Mouse (Mus musculus) embryonic facial prominence, embryonic 15.5 days (tissue): ENCODE results near the gene Nrg3. TPM values are rescaled to one million over a fixed set of nuclear protein-coding genes. Genes with fewer than 3 reads are reported as not detected.

ENCODE experiments used
- ATAC-seq: fragments of 200-750 bp; cut with Nextera tagmentation; 2 replicates; pipeline ENCODE4 v1.8.0; 2017; ENCODE audit warnings: low read depth, moderate TSS enrichment; ENCODE audit not compliant: insufficient number of reproducible peaks, low FRiP score, low TSS enrichment
- H3K27ac ChIP-seq: fragments of 300-500 bp; sonication (generic); replicated peaks from 2 replicates; pipeline ENCODE4 v1.5.1; 2015; ENCODE audit warnings: mild to moderate bottlenecking, inconsistent platforms
- H3K27me3 ChIP-seq: fragments of 300-500 bp; sonication (generic); 2 replicates; pipeline ENCODE4 v1.6.1; 2015; ENCODE audit warnings: inconsistent platforms
- H3K36me3 ChIP-seq: fragments of 300-500 bp; sonication (generic); 2 replicates; pipeline ENCODE4 v1.6.1; 2015; ENCODE audit warnings: mild to moderate bottlenecking, inconsistent platforms
- H3K4me1 ChIP-seq: fragments of 300-500 bp; sonication (generic); 2 replicates; pipeline ENCODE4 v1.6.1; 2015; ENCODE audit warnings: inconsistent platforms
- H3K4me2 ChIP-seq: fragments of 300-500 bp; sonication (generic); replicated peaks from 2 replicates; pipeline ENCODE4 v1.6.1; 2015; ENCODE audit warnings: mild to moderate bottlenecking, inconsistent platforms
- H3K4me3 ChIP-seq: fragments of 300-500 bp; sonication (generic); replicated peaks from 2 replicates; pipeline ENCODE4 v1.5.1; 2015; ENCODE audit warnings: mild to moderate bottlenecking, inconsistent platforms
- H3K9ac ChIP-seq: fragments of 300-500 bp; sonication (generic); 2 replicates; pipeline ENCODE4 v1.6.1; 2015; ENCODE audit warnings: inconsistent platforms
- H3K9me3 ChIP-seq: fragments of 300-500 bp; sonication (generic); replicated peaks from 2 replicates; pipeline ENCODE4 v1.6.1; 2016; ENCODE audit warnings: inconsistent platforms
- WGBS: fragments of 180-500 bp; shearing (Covaris S2); methylation state at CpG from one replicate; pipeline ENCODE4 v1.1.7; 2015; 5-methylcytosine and 5-hydroxymethylcytosine counted together
- polyA plus RNA-seq: library from polyadenylated mRNA; unstranded; fragments of >200 nt; fragmentation: Nextera tagmentation; extraction: Ambion mirVana; gene quantifications from 2 replicates; pipeline ENCODE4 v1.2.1, GENCODE M21; 2015

Gene Nrg3
- polyA plus RNA-seq, 1 experiment from 2014 or later: 0.16 TPM

- Histone ChIP-seq H3K36me3 (no peaks in the 10 kb centered on the region), H3K27me3 (no peaks in the 10 kb centered on the region), H3K4me3 (no peak overlapping the region), H3K9ac (no peak overlapping the region), H3K4me2 (no peak overlapping the region), H3K4me1 (no peaks in the 10 kb centered on the region), H3K9me3 (no peaks in the 10 kb centered on the region), H3K27ac (no peak overlapping the region)
- 87% methylated on average over 3 of the region's 3 CpGs for WGBS
- ATAC-seq: no peak
Measured at GRCm38 (mm10) chr14:38576796-38577195, 896.1 kb downstream of the Nrg3 start.

GRCm38 (mm10) chr14:38568184-38568583 is 904.7 kb downstream of the Nrg3 start:
- no peak overlapping the region for H3K4me2 ChIP-seq
- H3K9me3 ChIP-seq: no peaks in the 10 kb centered on the region
- no peaks in the 10 kb centered on the region for H3K36me3 ChIP-seq
- no peak for ATAC-seq
- no peak overlapping the region for H3K4me3 ChIP-seq
- no peaks in the 10 kb centered on the region for H3K27me3 ChIP-seq
- 69% methylated on average over 1 of the region's 1 CpGs for WGBS
- no peak overlapping the region for H3K27ac ChIP-seq
- no peak overlapping the region for H3K9ac ChIP-seq
- H3K4me1 ChIP-seq: no peaks in the 10 kb centered on the region

DNA sequence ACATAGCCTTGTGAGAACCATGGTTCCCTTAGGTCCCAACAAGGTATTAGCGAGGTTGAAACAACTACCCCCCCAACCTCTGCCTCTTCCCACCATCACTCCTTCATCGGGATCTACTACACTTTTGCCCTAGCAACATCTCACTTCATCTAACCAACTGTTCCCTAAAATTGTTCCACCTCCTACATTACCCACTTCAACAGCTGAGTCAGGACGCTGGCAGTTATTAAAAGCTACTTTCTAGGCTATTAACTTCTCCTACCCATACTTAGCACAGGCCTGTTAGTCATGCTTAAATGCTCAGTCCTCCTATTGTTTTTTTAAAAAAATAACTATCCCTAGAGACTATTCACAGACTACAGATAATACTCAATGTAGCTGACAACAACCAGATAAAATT is 906.7 kb downstream of the Nrg3 start:
- Histone ChIP-seq H3K4me3 (no peak overlapping the region), H3K4me1 (no peaks in the 10 kb centered on the region), H3K4me2 (no peak overlapping the region), H3K9me3 (no peaks in the 10 kb centered on the region), H3K9ac (no peak overlapping the region), H3K27me3 (no peaks in the 10 kb centered on the region), H3K36me3 (no peaks in the 10 kb centered on the region), H3K27ac (no peak overlapping the region)
- 89% methylated on average over 3 of the region's 3 CpGs for WGBS
- ATAC-seq: no peak

DNA sequence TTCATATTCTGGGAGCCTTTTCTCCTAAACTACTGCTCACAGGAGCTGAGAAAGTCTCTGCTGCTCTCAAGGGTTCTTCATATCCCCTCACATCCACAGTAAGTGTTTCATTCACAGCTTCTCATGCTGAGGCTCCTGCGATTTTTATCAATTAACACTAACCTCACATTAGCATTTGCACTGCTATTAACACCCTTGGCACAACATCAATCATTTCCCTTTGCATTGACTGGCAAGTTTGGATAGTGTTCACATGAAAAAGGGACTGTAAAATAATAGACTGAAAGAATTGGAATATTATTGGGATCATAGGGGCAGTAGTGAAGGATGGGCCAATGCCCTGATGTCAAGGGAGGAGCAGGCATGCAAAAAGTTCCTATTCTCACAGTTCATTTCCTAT is 918.3 kb downstream of the Nrg3 start:
- Histone ChIP-seq H3K9me3 (no peaks in the 10 kb centered on the region), H3K9ac (no peak overlapping the region), H3K36me3 (no peaks in the 10 kb centered on the region), H3K27me3 (no peaks in the 10 kb centered on the region), H3K4me1 (no peaks in the 10 kb centered on the region), H3K4me2 (no peak overlapping the region), H3K27ac (no peak overlapping the region), H3K4me3 (no peak overlapping the region)
- ATAC-seq: no peak
- 80% methylated on average over 1 of the region's 1 CpGs for WGBS

DNA sequence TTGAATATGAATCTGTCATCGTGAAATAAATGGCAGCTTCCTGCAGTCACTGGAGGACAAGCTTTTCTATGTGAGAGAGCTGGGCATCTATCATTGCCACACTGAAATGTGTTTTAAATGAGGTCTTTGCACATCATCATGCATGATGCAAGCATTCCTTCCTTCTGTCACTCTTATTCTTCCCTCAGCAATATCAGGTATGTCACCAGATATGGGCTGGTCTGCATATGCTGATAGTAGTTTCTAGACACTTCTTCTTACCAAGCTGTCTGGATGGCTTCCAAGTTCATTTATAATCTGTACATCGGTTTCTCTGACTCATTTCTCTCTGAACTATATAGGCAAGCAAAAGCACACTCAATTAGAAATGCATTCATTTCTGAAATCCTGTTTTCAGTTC is 925.6 kb downstream of the Nrg3 start:
- no peak overlapping the region for H3K4me3 ChIP-seq
- no peak overlapping the region for H3K9ac ChIP-seq
- H3K4me2 ChIP-seq: no peak overlapping the region
- no peak overlapping the region for H3K27ac ChIP-seq
- 72% methylated on average over 2 of the region's 2 CpGs for WGBS
- no peaks in the 10 kb centered on the region for H3K27me3 ChIP-seq
- H3K9me3 ChIP-seq: no peaks in the 10 kb centered on the region
- H3K36me3 ChIP-seq: no peaks in the 10 kb centered on the region
- ATAC-seq: no peak
- H3K4me1 ChIP-seq: no peaks in the 10 kb centered on the region

GRCm38 (mm10) chr14:38535181-38535580 is 937.7 kb downstream of the Nrg3 start:
- Histone ChIP-seq H3K4me3 (no peak overlapping the region), H3K9me3 (no peaks in the 10 kb centered on the region), H3K27ac (no peak overlapping the region), H3K27me3 (no peaks in the 10 kb centered on the region), H3K36me3 (no peaks in the 10 kb centered on the region), H3K4me2 (no peak overlapping the region), H3K4me1 (no peaks in the 10 kb centered on the region), H3K9ac (no peak overlapping the region)
- WGBS: 91% methylated on average over 1 of the region's 1 CpGs
- ATAC-seq: no peak

- Histone ChIP-seq H3K4me1 (no peaks in the 10 kb centered on the region), H3K4me3 (no peak overlapping the region), H3K27ac (no peak overlapping the region), H3K36me3 (no peaks in the 10 kb centered on the region), H3K27me3 (no peaks in the 10 kb centered on the region), H3K4me2 (no peak overlapping the region), H3K9ac (no peak overlapping the region), H3K9me3 (no peaks in the 10 kb centered on the region)
- ATAC-seq: no peak
Measured at GRCm38 (mm10) chr14:38533495-38533894, 939.4 kb downstream of the Nrg3 start.

DNA sequence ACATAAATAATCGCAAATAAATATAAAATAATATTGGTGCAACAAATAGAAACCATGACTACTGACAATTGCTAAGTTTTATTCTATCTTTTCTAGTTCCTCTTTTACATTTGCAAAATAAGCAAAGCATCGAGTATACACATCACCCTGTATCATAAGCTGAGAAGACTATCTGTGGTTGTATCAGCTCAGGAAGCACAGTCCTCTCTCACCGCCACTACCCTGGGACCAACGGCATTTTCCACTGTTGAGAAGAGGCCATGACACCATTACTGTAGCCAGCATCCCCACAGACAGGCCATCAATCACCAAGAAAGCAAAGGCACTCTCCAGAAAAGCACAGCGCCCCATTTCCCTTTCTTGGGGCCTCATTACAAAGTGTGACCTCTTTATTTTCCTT is 956.7 kb downstream of the Nrg3 start:
- Histone ChIP-seq H3K9ac (no peak overlapping the region), H3K4me1 (no peaks in the 10 kb centered on the region), H3K36me3 (no peaks in the 10 kb centered on the region), H3K27me3 (no peaks in the 10 kb centered on the region), H3K4me3 (no peak overlapping the region), H3K4me2 (no peak overlapping the region), H3K27ac (no peak overlapping the region), H3K9me3 (no peaks in the 10 kb centered on the region)
- WGBS: 82% methylated on average over 5 of the region's 5 CpGs
- no peak for ATAC-seq

DNA sequence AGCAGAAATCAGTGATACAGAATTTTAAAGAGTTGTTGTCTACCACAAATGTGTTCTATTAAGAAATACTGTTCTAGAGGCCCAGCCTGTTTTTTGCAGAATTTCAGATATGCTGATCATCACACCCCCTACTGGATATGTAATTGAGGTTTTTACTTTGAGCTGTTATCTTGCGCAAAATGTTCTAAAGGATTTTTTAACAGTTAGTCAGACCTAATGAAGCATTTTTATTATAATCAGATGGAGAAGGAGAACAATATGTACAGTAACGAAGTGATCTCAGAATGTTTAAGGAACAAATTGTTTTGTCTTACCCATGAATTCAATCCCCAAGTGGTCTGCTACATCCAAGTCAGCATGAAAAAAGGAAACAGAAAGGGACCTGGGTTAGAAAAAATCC is 963.9 kb downstream of the Nrg3 start:
- no peak overlapping the region for H3K27ac ChIP-seq
- H3K9ac ChIP-seq: no peak overlapping the region
- WGBS: 83% methylated on average over 2 of the region's 2 CpGs
- no peak for ATAC-seq
- H3K4me3 ChIP-seq: no peak overlapping the region
- no peak overlapping the region for H3K4me2 ChIP-seq
- H3K27me3 ChIP-seq: no peaks in the 10 kb centered on the region
- H3K4me1 ChIP-seq: no peaks in the 10 kb centered on the region
- H3K36me3 ChIP-seq: no peaks in the 10 kb centered on the region
- no peaks in the 10 kb centered on the region for H3K9me3 ChIP-seq

GRCm38 (mm10) chr14:38494970-38495369 is 977.9 kb downstream of the Nrg3 start:
- Histone ChIP-seq H3K9ac (no peak overlapping the region), H3K9me3 (no peaks in the 10 kb centered on the region), H3K4me1 (no peaks in the 10 kb centered on the region), H3K27ac (no peak overlapping the region), H3K4me3 (no peak overlapping the region), H3K27me3 (no peaks in the 10 kb centered on the region), H3K4me2 (no peak overlapping the region), H3K36me3 (no peaks in the 10 kb centered on the region)
- no peak for ATAC-seq
- 51% methylated on average over 1 of the region's 1 CpGs for WGBS

GRCm38 (mm10) chr14:38447086-38447485 is 1025.8 kb downstream of the Nrg3 start:
- H3K9me3 ChIP-seq: no peaks in the 10 kb centered on the region
- no peaks in the 10 kb centered on the region for H3K27me3 ChIP-seq
- no peak for ATAC-seq
- 73% methylated on average over 2 of the region's 2 CpGs for WGBS
- no peak overlapping the region for H3K27ac ChIP-seq
- no peaks in the 10 kb centered on the region for H3K36me3 ChIP-seq
- no peaks in the 10 kb centered on the region for H3K4me1 ChIP-seq
- no peak overlapping the region for H3K4me3 ChIP-seq
- no peak overlapping the region for H3K9ac ChIP-seq
- no peak overlapping the region for H3K4me2 ChIP-seq

DNA sequence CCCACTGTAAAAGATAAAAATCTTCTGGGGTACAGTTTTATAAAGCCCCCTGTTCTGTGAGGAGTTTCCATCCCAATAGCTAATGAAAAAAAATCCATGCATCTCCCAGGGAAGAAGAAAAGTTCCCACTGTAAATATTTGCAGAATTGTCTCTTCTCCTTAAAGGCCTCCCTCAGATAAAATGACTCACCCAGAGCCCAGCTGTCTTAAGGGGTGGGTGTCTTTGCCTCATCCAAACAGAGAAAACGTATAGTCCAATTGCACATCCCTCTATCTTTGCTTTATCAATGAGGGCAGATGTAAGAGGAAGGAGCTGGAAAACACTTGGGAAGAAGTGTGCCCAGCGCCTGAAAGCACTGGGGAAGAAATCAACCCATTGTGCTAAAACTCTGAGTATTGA is 1028.1 kb downstream of the Nrg3 start:
- Histone ChIP-seq H3K9ac (no peak overlapping the region), H3K4me1 (no peaks in the 10 kb centered on the region), H3K4me3 (no peak overlapping the region), H3K36me3 (no peaks in the 10 kb centered on the region), H3K9me3 (no peaks in the 10 kb centered on the region), H3K4me2 (no peak overlapping the region), H3K27ac (no peak overlapping the region), H3K27me3 (no peaks in the 10 kb centered on the region)
- 79% methylated on average over 2 of the region's 2 CpGs for WGBS
- no peak for ATAC-seq
